Mouse (Mus musculus) hindbrain, postnatal 0 days (tissue): Measurements from ENCODE around the gene Nhlrc4. TPM values are rescaled to one million over a fixed set of nuclear protein-coding genes. Genes with fewer than 3 reads are reported as not detected.

Experiments used
- ATAC-seq: fragments of 200-750 bp; cut with Nextera tagmentation; 2 replicates; pipeline ENCODE4 v1.8.0; 2017; ENCODE audit warnings: mild to moderate bottlenecking, moderate TSS enrichment, moderate library complexity
- DNase-seq: peaks from one replicate; pipeline ENCODE4 v3.0.0-alpha.2; 2015; ENCODE audit warnings: low spot score
- H3K27ac ChIP-seq: fragments of 300-500 bp; sonication (generic); 2 replicates; pipeline ENCODE4 v1.5.1; 2014; ENCODE audit warnings: mild to moderate bottlenecking
- H3K27me3 ChIP-seq: fragments of 300-500 bp; sonication (generic); 2 replicates; pipeline ENCODE4 v1.6.1; 2014; ENCODE audit warnings: low read length, mixed read lengths; ENCODE audit not compliant: insufficient read depth
- H3K36me3 ChIP-seq: fragments of 300-500 bp; sonication (generic); 2 replicates; pipeline ENCODE4 v1.6.1; 2014; ENCODE audit warnings: low read length, mixed read lengths; ENCODE audit not compliant: insufficient read depth
- H3K4me1 ChIP-seq: fragments of 300-500 bp; sonication (generic); 2 replicates; pipeline ENCODE4 v1.6.1; 2014; ENCODE audit warnings: antibody characterized with exemption, low read length, mixed read lengths; ENCODE audit not compliant: insufficient read depth
- H3K4me2 ChIP-seq: fragments of 300-500 bp; sonication (generic); 2 replicates; pipeline ENCODE4 v1.6.1; 2014; ENCODE audit warnings: low read depth, mild to moderate bottlenecking, low read length, moderate library complexity, mixed read lengths
- H3K4me3 ChIP-seq: fragments of 300-500 bp; sonication (generic); 2 replicates; pipeline ENCODE4 v1.5.1; 2014; ENCODE audit warnings: low read length
- H3K9ac ChIP-seq: fragments of 300-500 bp; sonication (generic); replicated peaks from 2 replicates; pipeline ENCODE4 v1.6.1; 2014; ENCODE audit warnings: mild to moderate bottlenecking, low read length, moderate library complexity, mixed read lengths
- H3K9me3 ChIP-seq: fragments of 300-500 bp; sonication (generic); 2 replicates; pipeline ENCODE4 v1.6.1; 2016; ENCODE audit warnings: low read length, mixed read lengths
- CTCF ChIP-seq: IDR thresholded peaks from 2 replicates; pipeline ENCODE4 v1.5.1; 2016; ENCODE audit warnings: antibody characterized with exemption, control low read depth, low read depth
- WGBS: fragments of 180-500 bp; shearing (Covaris S2); extraction: QIAGEN DNeasy Blood & Tissue Kit; methylation state at CpG from one replicate; pipeline ENCODE4 v1.1.7; 2014; 5-methylcytosine and 5-hydroxymethylcytosine counted together
- polyA plus RNA-seq: library from polyadenylated mRNA; unstranded; fragments of >200 nt; fragmentation: Nextera tagmentation; extraction: Ambion mirVana; gene quantifications from 2 replicates; pipeline ENCODE4 v1.2.1, GENCODE M21; 2015
- total RNA-seq: library from RNA; depleted of rRNA; stranded (reverse); fragments of >200 nt; gene quantifications from 2 replicates; pipeline ENCODE4 v1.2.3, GENCODE M21; 2014

Nhlrc4 gene
- total and polyA plus RNA-seq, 2 experiments from 2014 or later = 0.30 to 0.68 TPM

DNA sequence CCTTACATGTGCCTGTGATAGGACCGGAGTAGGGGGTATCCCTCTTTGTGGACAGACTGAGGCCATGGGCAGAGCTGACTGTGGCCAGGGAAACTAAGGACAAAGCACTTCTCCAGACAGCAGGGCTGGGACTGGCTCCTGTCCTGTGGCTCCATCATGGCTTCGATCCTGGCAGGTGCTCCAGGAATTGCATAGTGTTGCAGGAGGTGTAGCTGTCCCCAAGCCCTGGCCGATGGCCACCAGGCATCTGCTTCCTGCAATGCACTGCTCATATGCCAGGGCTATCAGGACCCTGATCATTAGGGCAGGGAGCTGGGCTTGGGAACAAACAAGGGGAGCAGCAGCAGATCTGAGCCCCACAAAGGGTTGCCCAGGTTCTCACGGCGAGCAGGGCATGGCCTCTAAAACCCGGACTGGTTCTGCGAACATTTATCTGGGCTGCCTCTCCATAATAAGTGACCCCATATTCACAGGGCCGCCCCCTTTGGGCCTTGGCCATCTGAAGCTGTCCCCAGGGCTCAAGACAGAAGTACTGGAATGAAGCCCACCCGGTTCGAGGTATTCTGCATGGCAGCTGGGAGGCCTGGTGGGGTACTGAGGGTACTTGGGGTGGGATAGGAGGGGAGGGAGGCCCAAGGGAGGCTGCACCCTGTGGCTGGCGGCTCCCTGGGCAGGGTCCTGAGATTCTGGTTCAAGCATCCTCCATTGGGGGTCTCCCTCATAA lies 14.2 kb upstream of the Nhlrc4 start:
- DNase-seq = peak; percentile 21
- Histone ChIP-seq H3K4me3 (no peak overlapping the region), H3K4me1 (peaks cover 4% of the 10 kb centered on the region; the same call in 1 of the 2 replicates), H3K9me3 (no peaks in the 10 kb centered on the region), H3K9ac (0 out of 2 replicates have a peak overlapping the region, but pooled peaks have one; percentile 13), H3K36me3 (no peaks in the 10 kb centered on the region), H3K27ac (peak overlapping the region; percentile 60), H3K4me2 (no peak overlapping the region), H3K27me3 (no peaks in the 10 kb centered on the region)
- 86% methylated on average over 11 of the region's 11 CpGs for WGBS
- ATAC-seq = no peak
- TF ChIP-seq CTCF = no peak

DNA sequence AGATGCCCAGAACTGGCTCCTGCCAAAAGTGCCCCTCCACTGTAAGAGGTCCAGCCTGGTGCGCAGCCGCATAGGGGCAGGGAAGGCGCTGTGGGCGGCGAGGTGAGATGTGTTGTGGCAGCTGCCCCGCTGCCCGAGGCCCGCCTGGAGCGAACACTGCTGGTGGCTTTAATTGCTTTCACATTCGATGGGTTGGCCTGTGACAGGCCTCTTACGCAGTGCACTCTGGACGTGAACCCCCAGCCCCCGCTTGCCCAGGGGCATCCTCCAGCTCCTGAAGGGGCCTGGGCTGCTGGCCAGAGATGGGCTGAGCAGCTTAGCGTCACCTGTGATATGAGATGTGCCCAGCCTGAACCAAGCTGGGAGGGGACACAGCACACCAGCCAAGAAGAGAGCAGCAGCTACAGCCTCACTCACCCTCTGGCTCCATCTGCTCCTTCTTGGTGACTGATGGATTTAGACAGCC lies 12.9 kb upstream of the Nhlrc4 start:
- H3K27me3 ChIP-seq = no peaks in the 10 kb centered on the region
- no peak overlapping the region for H3K4me3 ChIP-seq
- H3K36me3 ChIP-seq = no peaks in the 10 kb centered on the region
- DNase-seq = peak; percentile 72
- H3K27ac ChIP-seq = peak overlapping the region; percentile 60; the same call in 1 of the 2 replicates
- H3K4me2 ChIP-seq = no peak overlapping the region
- WGBS = 51% methylated on average over 14 of the region's 14 CpGs
- no peak for TF ChIP-seq CTCF
- peaks cover 7% of the 10 kb centered on the region; the same call in 1 of the 2 replicates for H3K4me1 ChIP-seq
- no peaks in the 10 kb centered on the region for H3K9me3 ChIP-seq
- no peak overlapping the region for H3K9ac ChIP-seq
- ATAC-seq = peak; percentile 59

DNA sequence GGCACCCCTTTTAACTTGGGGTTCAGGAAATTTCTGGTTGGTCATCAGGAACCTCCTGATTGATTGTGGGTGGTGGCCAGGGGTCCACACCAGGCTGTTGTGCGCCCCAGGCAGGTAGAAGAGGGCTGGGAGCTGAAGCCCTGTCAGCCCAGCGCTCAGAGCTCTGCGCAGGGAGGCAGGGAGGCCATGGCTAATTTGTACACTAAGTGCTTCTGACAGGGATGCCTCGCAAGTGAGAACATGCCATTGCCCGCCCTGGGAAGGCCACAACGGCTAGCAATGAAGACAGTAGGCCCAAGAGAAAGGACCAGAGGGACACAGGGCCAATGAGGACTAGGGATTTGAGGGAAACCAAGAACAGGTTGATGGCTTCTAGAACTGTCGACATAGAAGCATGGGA lies 11.9 kb upstream of the Nhlrc4 start:
- no peak for ATAC-seq
- no peak for TF ChIP-seq CTCF
- peaks cover 7% of the 10 kb centered on the region; the same call in 1 of the 2 replicates for H3K4me1 ChIP-seq
- H3K36me3 ChIP-seq = no peaks in the 10 kb centered on the region
- H3K9me3 ChIP-seq = no peaks in the 10 kb centered on the region
- H3K4me2 ChIP-seq = no peak overlapping the region
- no peak overlapping the region for H3K9ac ChIP-seq
- WGBS = 64% methylated on average over 7 of the region's 7 CpGs
- H3K4me3 ChIP-seq = no peak overlapping the region
- peak overlapping the region; percentile 60 for H3K27ac ChIP-seq
- H3K27me3 ChIP-seq = peaks cover 7% of the 10 kb centered on the region; the same call in 1 of the 2 replicates
- DNase-seq = peak; percentile 57

DNA sequence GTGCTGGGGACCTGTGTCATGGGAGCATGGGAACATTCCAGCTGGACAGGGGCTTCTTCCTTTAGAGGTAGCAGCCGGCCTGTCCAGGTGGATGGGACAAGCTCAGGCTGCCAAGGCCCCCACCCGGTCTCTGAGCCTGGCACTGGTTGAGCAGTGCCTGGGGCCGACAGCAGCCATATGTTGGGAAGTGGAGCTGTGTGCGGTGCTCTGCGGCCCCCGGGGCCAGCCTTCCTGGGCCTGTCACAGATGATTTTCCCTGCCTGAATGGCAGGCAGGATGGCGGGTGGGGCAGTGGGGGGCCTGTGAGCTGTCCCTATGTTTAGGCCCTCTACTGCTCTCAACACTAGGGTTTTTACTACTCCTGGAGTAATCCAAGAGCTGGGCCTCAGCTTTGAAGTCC lies 11.4 kb upstream of the Nhlrc4 start:
- H3K27ac ChIP-seq = peak overlapping the region; percentile 60
- peaks cover 7% of the 10 kb centered on the region; the same call in 1 of the 2 replicates for H3K27me3 ChIP-seq
- H3K4me3 ChIP-seq = no peak overlapping the region
- TF ChIP-seq CTCF = no peak
- peaks cover 7% of the 10 kb centered on the region; the same call in 1 of the 2 replicates for H3K4me1 ChIP-seq
- no peaks in the 10 kb centered on the region for H3K9me3 ChIP-seq
- no peak overlapping the region for H3K9ac ChIP-seq
- WGBS = 37% methylated on average over 7 of the region's 7 CpGs
- no peaks in the 10 kb centered on the region for H3K36me3 ChIP-seq
- DNase-seq (peak; percentile 65), ATAC-seq (0 out of 2 replicates have a peak, but pooled peaks have one; percentile 25)
- no peak overlapping the region for H3K4me2 ChIP-seq

DNA sequence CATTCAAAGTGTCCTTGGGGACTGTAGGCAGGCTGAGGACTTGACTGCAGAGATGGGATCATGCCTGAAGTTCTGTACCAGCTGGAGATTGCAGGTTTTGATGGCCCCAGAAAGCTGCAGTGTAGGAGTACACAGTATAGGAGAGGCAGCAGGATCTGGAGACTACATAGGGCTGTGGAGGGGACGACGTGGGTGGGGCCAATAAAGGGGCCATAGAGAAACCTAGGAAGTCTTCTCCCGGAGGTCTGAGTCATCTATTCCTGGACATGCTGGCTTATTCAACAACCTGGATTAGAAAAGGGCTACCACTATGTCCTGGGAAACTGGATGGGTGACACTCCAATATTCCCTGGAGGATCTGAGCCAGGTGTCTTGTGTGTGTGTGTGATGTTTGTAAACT lies 11.0 kb upstream of the Nhlrc4 start:
- no peak overlapping the region for H3K9ac ChIP-seq
- 60% methylated on average over 3 of the region's 3 CpGs for WGBS
- no peak for TF ChIP-seq CTCF
- peaks cover 7% of the 10 kb centered on the region; the same call in 1 of the 2 replicates for H3K4me1 ChIP-seq
- no peak overlapping the region for H3K4me3 ChIP-seq
- H3K4me2 ChIP-seq = no peak overlapping the region
- no peak overlapping the region for H3K27ac ChIP-seq
- ATAC-seq = no peak
- no peaks in the 10 kb centered on the region for H3K9me3 ChIP-seq
- peaks cover 7% of the 10 kb centered on the region; the same call in 1 of the 2 replicates for H3K27me3 ChIP-seq
- DNase-seq = no peak
- H3K36me3 ChIP-seq = no peaks in the 10 kb centered on the region

DNA sequence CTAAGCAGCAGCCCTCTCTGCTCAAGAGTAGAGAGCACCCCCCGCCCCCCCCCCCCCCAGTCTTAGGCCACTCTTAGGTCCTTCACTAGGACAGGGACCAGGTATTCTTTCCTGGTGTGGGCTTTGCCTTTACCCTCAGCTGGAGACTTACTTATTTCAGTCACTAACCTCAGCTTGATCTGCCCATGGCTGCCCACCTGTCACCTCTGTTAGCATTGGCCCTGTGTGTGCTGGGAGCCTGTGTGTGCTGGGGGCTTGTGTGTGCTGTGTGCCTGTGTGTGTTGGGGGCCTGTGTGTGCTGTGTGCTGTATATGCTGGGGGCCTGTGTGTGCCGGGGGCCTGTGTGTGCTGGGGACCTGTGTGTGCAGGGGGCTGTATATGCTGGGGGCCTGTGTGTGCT lies 9.9 kb upstream of the Nhlrc4 start:
- 84% methylated on average over 2 of the region's 2 CpGs for WGBS
- no peak for TF ChIP-seq CTCF
- Histone ChIP-seq H3K36me3 (no peaks in the 10 kb centered on the region), H3K9me3 (no peaks in the 10 kb centered on the region), H3K4me3 (no peak overlapping the region), H3K27ac (no peak overlapping the region), H3K4me2 (no peak overlapping the region), H3K4me1 (peaks cover 7% of the 10 kb centered on the region; the same call in 1 of the 2 replicates), H3K27me3 (peaks cover 7% of the 10 kb centered on the region; the same call in 1 of the 2 replicates), H3K9ac (no peak overlapping the region)
- ATAC-seq (no peak), DNase-seq (no peak)
